Mouse (Mus musculus): ENCODE measurements around the gene Ghitm. TPM values are rescaled to one million over a fixed set of nuclear protein-coding genes. Genes with fewer than 3 reads are reported as not detected.

The Ghitm gene
- total RNA-seq, 1 experiment from 2014 or later: 160 TPM

DNA sequence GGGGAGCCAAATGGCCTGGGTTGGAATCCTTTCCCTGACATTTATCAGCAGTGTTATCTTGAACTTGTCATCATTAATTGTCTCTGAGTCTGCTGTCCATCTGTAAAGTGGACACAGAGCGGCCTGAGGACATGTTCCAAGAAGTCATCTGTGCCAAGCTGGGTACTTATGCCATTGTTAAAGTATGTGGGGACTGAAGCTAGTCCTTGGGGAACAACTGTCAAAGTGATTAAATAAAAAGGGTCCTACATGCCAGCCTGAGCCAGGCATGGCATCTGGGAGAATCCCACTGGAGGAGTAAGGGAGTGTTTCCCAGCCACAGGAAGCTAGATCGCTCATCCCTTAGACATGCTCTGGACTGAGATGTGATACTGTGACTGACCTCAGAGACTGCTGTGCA, 24.6 kb downstream of the Ghitm start:
- no peak for ATAC-seq (replicated peaks in 1 of 2; ENCODE audit: insufficient read depth in 1 of 2, low FRiP score in 2 of 2, low TSS enrichment in 1 of 2, low read depth in 1 of 2, poor library complexity in 2 of 2, severe bottlenecking in 2 of 2)

DNA sequence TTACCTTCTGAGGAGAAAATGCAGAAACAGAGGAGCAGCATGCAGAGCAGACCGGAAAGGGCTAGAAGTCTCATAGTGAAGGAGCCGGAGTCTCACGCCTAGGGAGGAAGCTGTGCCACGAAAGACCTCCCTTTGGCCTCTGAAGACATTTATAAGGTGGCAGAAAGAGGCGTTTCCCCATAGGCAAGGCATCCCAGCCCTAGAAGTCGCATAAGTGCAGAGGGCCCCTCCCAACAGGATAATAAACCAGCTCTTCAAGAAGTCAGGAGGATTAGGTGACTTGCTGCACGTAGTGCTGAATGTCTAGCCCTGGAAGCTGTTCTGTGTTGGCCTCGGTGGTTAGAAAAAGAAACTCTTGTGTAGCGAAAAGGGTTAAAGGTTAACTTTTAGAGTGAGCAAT, 25.1 kb downstream of the Ghitm start:
- ATAC-seq (replicated peaks in 1 of 2; ENCODE audit: insufficient read depth in 1 of 2, low FRiP score in 2 of 2, low TSS enrichment in 1 of 2, low read depth in 1 of 2, poor library complexity in 2 of 2, severe bottlenecking in 2 of 2): 0 out of 4 replicates have a peak, but pooled peaks have one; percentile 25 to 37

DNA sequence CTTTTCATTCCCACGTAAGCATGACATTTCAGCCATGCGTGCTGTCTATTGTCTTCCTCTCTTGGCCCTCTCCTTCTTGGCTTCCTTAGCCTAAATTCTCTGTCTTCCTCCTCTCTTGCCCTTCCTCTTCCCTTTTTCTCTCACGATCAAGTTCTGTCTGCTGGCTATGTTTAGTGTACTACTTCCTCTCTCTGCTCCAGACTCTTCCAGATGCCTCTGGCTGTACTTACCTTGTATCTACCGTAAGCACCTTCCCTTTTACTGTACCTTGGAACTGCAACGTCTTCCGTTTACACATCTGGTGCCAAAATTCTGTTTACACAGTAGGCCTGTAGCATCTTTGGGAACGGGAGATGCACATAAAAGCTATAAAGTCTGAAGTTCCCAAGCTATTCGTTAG, 25.6 kb downstream of the Ghitm start:
- peak; percentile 17 to 39; a peak in 2 of 4 replicates for ATAC-seq (replicated peaks in 1 of 2; ENCODE audit: insufficient read depth in 1 of 2, low FRiP score in 2 of 2, low TSS enrichment in 1 of 2, low read depth in 1 of 2, poor library complexity in 2 of 2, severe bottlenecking in 2 of 2)

DNA sequence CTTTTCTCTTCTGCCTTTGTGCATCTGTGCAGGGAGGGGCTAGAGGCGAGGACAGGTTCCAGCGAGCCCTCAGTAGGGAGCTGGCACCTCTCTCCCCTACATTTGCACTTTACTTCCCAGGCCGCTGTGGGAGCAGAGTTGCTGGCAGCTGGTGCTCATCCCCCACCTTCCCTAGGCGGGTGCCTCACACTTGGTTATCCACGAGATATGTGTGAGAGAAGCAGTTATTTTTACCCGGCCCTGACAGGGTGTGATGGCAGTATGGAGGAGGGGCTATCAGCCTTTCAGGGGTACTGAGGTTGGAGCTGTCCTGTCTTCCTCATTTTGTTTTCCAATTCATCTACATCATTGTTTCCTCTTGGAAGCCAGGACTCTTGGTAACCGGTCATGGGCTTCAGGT, 29.2 kb downstream of the Ghitm start:
- no peak for ATAC-seq (replicated peaks in 1 of 2; ENCODE audit: insufficient read depth in 1 of 2, low FRiP score in 2 of 2, low TSS enrichment in 1 of 2, low read depth in 1 of 2, poor library complexity in 2 of 2, severe bottlenecking in 2 of 2)

DNA sequence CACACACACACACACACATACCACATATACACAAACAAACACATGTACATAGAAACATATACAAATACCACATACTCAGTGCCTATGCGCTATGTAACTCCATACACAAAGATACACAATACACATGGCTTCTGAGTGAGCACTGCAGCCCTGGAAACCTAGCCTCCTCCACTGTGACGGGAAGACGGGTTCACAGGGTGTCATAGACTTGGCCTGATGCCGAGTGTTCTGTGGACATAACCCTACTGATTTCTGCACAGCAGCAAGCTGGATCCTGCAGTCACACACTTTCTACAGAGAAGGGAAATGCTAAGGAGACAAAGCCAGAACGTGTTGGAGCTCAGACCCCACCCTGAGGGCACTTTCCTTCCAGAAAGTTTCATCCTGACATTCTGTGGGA, 30.3 kb downstream of the Ghitm start:
- no peak for ATAC-seq (replicated peaks in 1 of 2; ENCODE audit: insufficient read depth in 1 of 2, low FRiP score in 2 of 2, low TSS enrichment in 1 of 2, low read depth in 1 of 2, poor library complexity in 2 of 2, severe bottlenecking in 2 of 2)

DNA sequence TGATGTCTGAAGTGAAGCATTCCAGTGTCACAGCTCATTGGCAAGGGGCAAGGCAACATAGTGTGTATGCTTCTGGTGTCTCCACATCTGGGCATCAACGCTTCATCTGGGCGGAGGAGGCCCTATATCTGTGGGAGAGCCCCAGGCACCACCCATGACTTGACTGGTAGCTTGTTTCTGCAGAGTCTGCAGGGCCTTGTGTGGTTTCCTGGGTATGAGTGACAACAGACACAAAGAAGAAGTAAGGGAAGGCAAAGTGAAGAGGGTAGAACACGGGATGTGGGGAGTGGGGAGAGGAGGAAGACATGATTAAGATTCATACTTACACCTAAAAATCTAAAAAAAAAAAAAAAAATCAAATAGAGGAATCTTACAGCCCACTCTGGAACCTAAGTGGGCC, 32.6 kb downstream of the Ghitm start:
- ATAC-seq (replicated peaks in 1 of 2; ENCODE audit: insufficient read depth in 1 of 2, low FRiP score in 2 of 2, low TSS enrichment in 1 of 2, low read depth in 1 of 2, poor library complexity in 2 of 2, severe bottlenecking in 2 of 2): peak; percentile 33 to 70; a peak in 3 of 4 replicates

DNA sequence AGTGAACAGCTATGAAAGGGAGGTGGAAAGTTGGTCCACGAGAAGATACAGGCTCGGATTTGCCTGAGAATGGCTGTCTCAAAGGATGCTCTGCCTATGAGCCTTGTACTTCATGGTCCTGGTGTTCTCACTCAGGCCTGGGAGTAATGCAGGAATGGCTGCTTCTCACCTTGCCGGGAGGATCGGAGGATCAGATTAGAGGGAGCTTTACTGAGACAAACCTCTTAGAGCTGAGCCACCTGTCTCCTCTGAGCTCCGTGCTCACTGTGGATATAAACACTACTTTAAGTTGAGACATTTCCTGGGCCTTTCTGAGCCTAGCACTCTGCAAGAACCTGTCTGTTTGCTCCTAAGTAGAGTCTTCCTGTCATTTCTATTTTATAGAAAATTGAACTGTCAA, 33.5 kb downstream of the Ghitm start:
- ATAC-seq (replicated peaks in 1 of 2; ENCODE audit: insufficient read depth in 1 of 2, low FRiP score in 2 of 2, low TSS enrichment in 1 of 2, low read depth in 1 of 2, poor library complexity in 2 of 2, severe bottlenecking in 2 of 2): no peak

DNA sequence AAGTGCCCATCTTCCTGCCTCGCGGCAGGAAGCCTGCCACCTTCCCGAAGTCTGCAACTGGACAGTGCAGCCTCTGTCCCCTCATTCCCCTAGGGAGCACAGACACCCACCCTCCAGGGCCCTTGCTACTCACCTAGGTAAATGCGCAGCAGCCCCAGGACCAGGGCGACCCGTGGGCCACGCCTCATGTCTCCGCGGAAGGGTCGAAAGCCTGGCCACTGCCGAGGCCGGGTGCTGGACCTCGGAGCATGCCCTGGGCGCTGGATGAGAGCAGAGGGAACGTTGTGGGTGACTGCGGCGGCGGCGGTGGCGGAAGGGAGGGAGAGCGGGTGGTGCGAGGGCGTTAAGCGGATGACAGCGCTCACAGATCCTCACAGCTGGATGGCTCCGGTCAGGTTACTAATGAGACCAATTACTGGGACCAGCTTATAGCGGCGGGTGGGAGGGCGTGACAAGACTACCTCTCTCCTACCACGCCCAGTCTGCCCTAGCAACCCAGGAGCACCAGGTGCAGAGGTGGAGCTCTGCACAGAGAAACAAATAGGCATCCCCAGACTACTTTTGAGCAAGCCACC, 37.0 kb downstream of the Ghitm start, which contains the start of gene Cdhr1:
Gene Cdhr1 (minus strand): TSS at position 392 of the 575 bp plus-strand sequence.
- ATAC-seq (replicated peaks in 1 of 2; ENCODE audit: insufficient read depth in 1 of 2, low FRiP score in 2 of 2, low TSS enrichment in 1 of 2, low read depth in 1 of 2, poor library complexity in 2 of 2, severe bottlenecking in 2 of 2): peak in 1 of 2 experiments; percentile 45; a peak in 2 of 4 replicates

DNA sequence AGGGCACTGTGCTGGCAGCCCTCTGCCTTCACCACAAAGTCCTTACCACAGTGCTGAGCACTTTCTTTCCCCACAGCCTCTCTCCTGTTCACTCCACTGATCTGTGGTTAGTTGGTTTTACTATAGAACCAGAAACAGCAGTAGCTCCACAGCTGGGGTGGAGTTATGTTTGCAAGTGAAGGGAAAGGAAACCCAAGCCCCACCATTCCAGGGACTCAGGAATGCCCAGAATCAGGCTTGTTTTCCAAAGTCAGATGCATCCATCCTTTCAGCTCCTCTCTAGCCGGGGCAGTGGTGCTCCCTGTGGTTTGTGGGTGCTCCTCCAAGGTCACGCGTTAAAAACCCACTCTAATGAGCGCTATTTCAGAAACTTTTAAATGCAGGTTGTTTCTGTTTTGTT, 39.5 kb downstream of the Ghitm start:
- no peak for ATAC-seq (replicated peaks in 1 of 2; ENCODE audit: insufficient read depth in 1 of 2, low FRiP score in 2 of 2, low TSS enrichment in 1 of 2, low read depth in 1 of 2, poor library complexity in 2 of 2, severe bottlenecking in 2 of 2)

DNA sequence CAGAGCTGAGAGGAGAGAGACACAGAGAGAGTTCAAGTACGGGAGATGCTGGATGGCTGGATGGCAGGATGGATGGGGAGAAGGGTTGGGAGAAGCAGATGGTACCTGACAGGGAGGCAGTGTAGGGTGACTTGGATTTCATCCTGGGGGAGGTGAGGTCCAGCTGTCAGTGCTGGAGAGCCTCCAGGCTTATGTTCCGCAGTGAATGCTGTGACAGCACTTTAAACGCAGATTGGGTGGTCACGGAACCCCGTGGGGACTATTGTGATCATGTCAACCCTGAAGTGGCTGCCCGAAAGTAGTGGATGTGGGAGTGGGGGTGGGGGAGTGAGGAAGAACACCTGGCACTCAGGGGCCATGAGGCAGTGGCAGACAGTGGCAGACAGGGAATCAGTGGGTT, 40.6 kb downstream of the Ghitm start:
- no peak for ATAC-seq (replicated peaks in 1 of 2; ENCODE audit: insufficient read depth in 1 of 2, low FRiP score in 2 of 2, low TSS enrichment in 1 of 2, low read depth in 1 of 2, poor library complexity in 2 of 2, severe bottlenecking in 2 of 2)

DNA sequence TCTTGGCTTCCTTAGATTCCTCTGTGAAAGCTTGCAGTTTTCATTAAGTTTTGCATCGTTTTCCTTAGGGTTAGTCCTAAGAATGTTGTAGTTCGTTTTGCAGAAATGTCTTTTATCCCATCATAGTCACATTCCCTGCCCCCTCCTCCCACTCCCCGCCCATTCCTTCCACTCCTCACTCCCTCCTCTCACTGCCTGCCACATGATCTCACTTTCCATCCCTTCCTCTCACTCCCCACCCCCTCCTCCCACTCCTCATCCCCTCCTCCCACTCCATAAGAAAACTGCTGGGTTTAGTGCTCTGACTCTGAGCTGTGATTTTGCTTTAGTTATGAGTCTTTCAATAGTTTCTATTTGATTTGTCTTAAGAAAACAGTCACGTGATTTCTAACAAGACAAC, 51.3 kb downstream of the Ghitm start:
- ATAC-seq (replicated peaks in 1 of 2; ENCODE audit: insufficient read depth in 1 of 2, low FRiP score in 2 of 2, low TSS enrichment in 1 of 2, low read depth in 1 of 2, poor library complexity in 2 of 2, severe bottlenecking in 2 of 2): no peak

DNA sequence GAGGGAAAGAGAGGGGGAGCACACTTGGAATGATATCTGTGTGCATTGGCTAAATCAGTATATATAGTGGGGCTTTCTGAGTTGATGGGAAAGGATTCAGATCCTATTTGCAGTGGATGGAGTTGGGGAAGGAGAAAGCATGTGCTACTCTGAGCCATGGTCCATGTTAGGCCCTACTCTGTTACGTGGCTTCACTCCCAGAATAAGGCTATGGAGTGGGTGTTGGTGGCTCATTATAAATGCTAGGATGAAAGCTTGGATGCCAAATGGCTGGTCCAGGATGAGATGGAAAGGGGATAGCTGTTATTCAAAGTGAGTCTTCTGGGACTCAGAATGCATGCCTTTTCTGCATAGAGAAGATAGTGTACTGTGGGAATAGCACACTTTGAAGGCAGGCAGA, 54.3 kb downstream of the Ghitm start:
- no peak for ATAC-seq (replicated peaks in 1 of 2; ENCODE audit: insufficient read depth in 1 of 2, low FRiP score in 2 of 2, low TSS enrichment in 1 of 2, low read depth in 1 of 2, poor library complexity in 2 of 2, severe bottlenecking in 2 of 2)

Other genes starting within 250 kb of the Ghitm start
- 23.0 and 23.7 TPM in 2 replicates for gene Ccser2, start 166.5 kb downstream of the Ghitm start, total RNA-seq (2017)
- not detected in 2 replicates for gene Rgr, start 86.3 kb downstream of the Ghitm start, total RNA-seq (2017)
- gene Lrit1, start 80.4 kb downstream of the Ghitm start, total RNA-seq (2017): not detected in 2 replicates
- not detected in 2 replicates for gene Lrit2, start 67.3 kb downstream of the Ghitm start, total RNA-seq (2017)
- gene Cdhr1, start 36.9 kb downstream of the Ghitm start, total RNA-seq (2017): not detected in 2 replicates
- 0.40 and 1.1 TPM in 2 replicates for gene 2610528A11Rik, start 21.2 kb downstream of the Ghitm start, total RNA-seq (2017)